Mouse (Mus musculus): ENCODE measurements around the gene Tmem11.

Gene Tmem11

GRCm38 (mm10) chr11:60827241-60827945 is 51.7 kb downstream of the Tmem11 start:
- DNase-seq (ENCODE audit: low spot score) = no peak

- no peak for DNase-seq (ENCODE audit: low spot score)
These were observed 52.4 kb downstream of the Tmem11 start for GRCm38 (mm10) chr11:60826700-60827099.

GRCm38 (mm10) chr11:60825191-60825590 is 53.9 kb downstream of the Tmem11 start:
- no peak for DNase-seq (ENCODE audit: low spot score)

- DNase-seq (ENCODE audit: low spot score) = no peak
These were observed 55.3 kb downstream of the Tmem11 start for GRCm38 (mm10) chr11:60823771-60824170.

- no peak for DNase-seq (ENCODE audit: low spot score)
These were observed 62.7 kb downstream of the Tmem11 start for GRCm38 (mm10) chr11:60816398-60816797.

All from testis, postnatal 10 days (tissue).